Mouse (Mus musculus) forebrain, embryonic 15.5 days (tissue): ENCODE measurements around the gene Gm10801. TPM values are rescaled to one million over a fixed set of nuclear protein-coding genes. Genes with fewer than 3 reads are reported as not detected.
"Not testable (repeated sequence)": the region's sequence is repeated elsewhere in the genome, so short reads cannot be mapped to it uniquely, and the experiment has no call there.

Experiments used
- ATAC-seq: fragments of 200-750 bp; cut with Nextera tagmentation; replicated peaks from 2 replicates; pipeline ENCODE4 v1.8.0; 2017; ENCODE audit warnings: mild to moderate bottlenecking, moderate TSS enrichment, moderate library complexity
- H3K27ac ChIP-seq: fragments of 300-500 bp; sonication (generic); replicated peaks from 2 replicates; pipeline ENCODE4 v1.5.1; 2015; ENCODE audit warnings: mild to moderate bottlenecking, inconsistent platforms
- H3K27me3 ChIP-seq: fragments of 300-500 bp; sonication (generic); 2 replicates; pipeline ENCODE4 v1.6.1; 2015; ENCODE audit warnings: inconsistent platforms
- H3K36me3 ChIP-seq: fragments of 300-500 bp; sonication (generic); 2 replicates; pipeline ENCODE4 v1.6.1; 2015; ENCODE audit warnings: mild to moderate bottlenecking, inconsistent platforms
- H3K4me1 ChIP-seq: fragments of 300-500 bp; sonication (generic); 2 replicates; pipeline ENCODE4 v1.6.1; 2015; ENCODE audit warnings: inconsistent platforms
- H3K4me2 ChIP-seq: fragments of 300-500 bp; sonication (generic); replicated peaks from 2 replicates; pipeline ENCODE4 v1.6.1; 2015; ENCODE audit warnings: mild to moderate bottlenecking, inconsistent platforms
- H3K4me3 ChIP-seq: fragments of 300-500 bp; sonication (generic); 2 replicates; pipeline ENCODE4 v1.5.1; 2015; ENCODE audit warnings: mild to moderate bottlenecking, inconsistent platforms
- H3K9ac ChIP-seq: fragments of 300-500 bp; sonication (generic); replicated peaks from 2 replicates; pipeline ENCODE4 v1.6.1; 2015; ENCODE audit warnings: mild to moderate bottlenecking, inconsistent platforms
- H3K9me3 ChIP-seq: fragments of 300-500 bp; sonication (generic); 2 replicates; pipeline ENCODE4 v1.6.1; 2016; ENCODE audit warnings: inconsistent platforms
- WGBS: fragments of 180-500 bp; shearing (Covaris S2); methylation state at CpG from one replicate; pipeline ENCODE4 v1.1.7; 2015; ENCODE audit warnings: mixed read lengths; 5-methylcytosine and 5-hydroxymethylcytosine counted together
- polyA plus RNA-seq: library from polyadenylated mRNA; unstranded; fragments of >200 nt; fragmentation: Nextera tagmentation; extraction: Ambion mirVana; gene quantifications from 2 replicates; pipeline ENCODE4 v1.2.1, GENCODE M21; 2015

Gm10801 gene
- not detected in 2 replicates for polyA plus RNA-seq

- not testable (repeated sequence) for ATAC-seq
- WGBS = 83% methylated on average over 5 of the region's 5 CpGs
These were observed at the start of gene Gm10801 for GRCm38 (mm10) chr2:98661937-98662336. Gene Gm10801, plus strand, starts transcription at chr2:98662237.

GRCm38 (mm10) chr2:98667201-98667600 is 5.2 kb downstream of the Gm10801 start, which contains the start of gene Gm10800:
Gene Gm10800, minus strand, starts transcription at chr2:98667301.
- H3K9me3 ChIP-seq, H3K4me1 ChIP-seq, H3K27ac ChIP-seq, H3K4me2 ChIP-seq, H3K27me3 ChIP-seq, H3K36me3 ChIP-seq, ATAC-seq, H3K4me3 ChIP-seq, H3K9ac ChIP-seq: not testable (repeated sequence)
- 85% methylated on average over 4 of the region's 4 CpGs for WGBS

More at GRCm38 (mm10) chr2:98661937-98662336, at the start of gene Gm10801:
- H3K4me3 ChIP-seq, H3K4me2 ChIP-seq, H3K27ac ChIP-seq, H3K9ac ChIP-seq, H3K36me3 ChIP-seq, H3K27me3 ChIP-seq, H3K4me1 ChIP-seq, H3K9me3 ChIP-seq: not testable (repeated sequence)

GRCm38 (mm10) chr2:98697533-98697932 is 35.5 kb downstream of the Gm10801 start:
- H3K27ac ChIP-seq = no peak overlapping the region
- no peak overlapping the region for H3K9ac ChIP-seq
- no peaks in the 10 kb centered on the region for H3K27me3 ChIP-seq
- WGBS = 89% methylated on average over 1 of the region's 1 CpGs
- H3K4me2 ChIP-seq = no peak overlapping the region
- H3K4me1 ChIP-seq = no peaks in the 10 kb centered on the region
- H3K36me3 ChIP-seq = no peaks in the 10 kb centered on the region
- no peaks in the 10 kb centered on the region for H3K9me3 ChIP-seq
- H3K4me3 ChIP-seq = no peak overlapping the region
- ATAC-seq = no peak

Other genes with a start within 250 kb of the Gm10801 start
- gene Gm10800, start 5.1 kb downstream of the Gm10801 start, polyA plus RNA-seq = 0.91 and 1.4 TPM in 2 replicates